Mouse (Mus musculus) heart, adult 2 months (tissue): Measurements from ENCODE around the gene Gm20425. TPM values are rescaled to one million over a fixed set of nuclear protein-coding genes. Genes with fewer than 3 reads are reported as not detected.

Experiments
- DNase-seq, 2 experiments: peaks; one replicate each; pipeline ENCODE4 v3.0.0; 2021
- H3K27ac ChIP-seq: fragments of 200-600 bp; 2 replicates; pipeline ENCODE4 v1.8.1; 2022
- H3K27me3 ChIP-seq: fragments of 200-500 bp; 2 replicates; pipeline ENCODE4 v1.6.1; 2012; ENCODE audit warnings: mild to moderate bottlenecking, low read length, inconsistent platforms, mixed read lengths; ENCODE audit not compliant: control insufficient read depth, insufficient read depth
- H3K36me3 ChIP-seq: fragments of 200-500 bp; 2 replicates; pipeline ENCODE4 v1.6.1; 2012; ENCODE audit warnings: low read length, inconsistent platforms; ENCODE audit not compliant: control insufficient read depth, insufficient read depth
- H3K4me1 ChIP-seq: fragments of 200-500 bp; 2 replicates; pipeline ENCODE4 v1.6.1; 2011; ENCODE audit warnings: low read length; ENCODE audit not compliant: control insufficient read depth, insufficient read depth
- H3K4me3 ChIP-seq: fragments of 200-600 bp; 2 replicates; pipeline ENCODE4 v1.8.1; 2022
- H3K79me2 ChIP-seq: fragments of 200-500 bp; replicated peaks from 2 replicates; pipeline ENCODE4 v1.6.1; 2012; ENCODE audit warnings: mild to moderate bottlenecking, inconsistent platforms, low read length, moderate library complexity, mixed read lengths; ENCODE audit not compliant: control insufficient read depth, insufficient read depth
- H3K9ac ChIP-seq: fragments of 200-500 bp; 2 replicates; pipeline ENCODE4 v1.6.1; 2012; ENCODE audit warnings: low read depth, mild to moderate bottlenecking, control low read depth, inconsistent platforms, low read length, mixed read lengths
- CTCF ChIP-seq: fragments of 200-600 bp; IDR thresholded peaks from 2 replicates; pipeline ENCODE4 v1.8.1; 2022; ENCODE audit warnings: antibody characterized with exemption, mild to moderate bottlenecking, moderate library complexity
- EP300 ChIP-seq: fragments of 200-500 bp; IDR thresholded peaks from 2 replicates; pipeline ENCODE4 v1.6.1; 2011; ENCODE audit warnings: low read depth, low read length, control low read depth; ENCODE audit not compliant: insufficient read depth
- POLR2A ChIP-seq: fragments of 200-500 bp; IDR thresholded peaks from 2 replicates; pipeline ENCODE4 v1.6.1; 2011; ENCODE audit warnings: mild to moderate bottlenecking, low read depth, low read length, control low read depth; ENCODE audit not compliant: insufficient read depth
- WGBS: fragments of 180-500 bp; shearing (Covaris S2); methylation state at CpG from one replicate; pipeline ENCODE4 v1.1.7; 2018; 5-methylcytosine and 5-hydroxymethylcytosine counted together
- intact Hi-C: fragments of 180-260 bp; cut with DNase I; formaldehyde crosslinking; loops from one replicate; pipeline ENCODE4 v1.15.1; 2025
- polyA plus RNA-seq: library from polyadenylated mRNA; depleted of rRNA; stranded (reverse); fragments of >200 nt; gene quantifications from 2 replicates; pipeline ENCODE4 v1.2.3, GENCODE M21; 2012
- total RNA-seq, 2 experiments: library from RNA; stranded (reverse); gene quantifications; 2 replicates each; pipeline ENCODE4 v1.2.3; 2021

The Gm20425 gene
- total and polyA plus RNA-seq, 3 experiments, result 5.5 to 7.0 TPM; not detected in 1

- 52% methylated on average over 7 of the region's 7 CpGs for WGBS
- H3K4me1 ChIP-seq, result 0 out of 2 replicates have a peak, but pooled peaks cover 1% of the 10 kb centered on the region
- peak in 1 of 2 experiments; percentile 20 for DNase-seq
- intact Hi-C loops, result no loop called here
- no peaks in the 10 kb centered on the region for H3K27me3 ChIP-seq
- no peaks in the 10 kb centered on the region for H3K79me2 ChIP-seq
- no peak overlapping the region for H3K27ac ChIP-seq
- no peak overlapping the region for H3K9ac ChIP-seq
- H3K36me3 ChIP-seq, result no peaks in the 10 kb centered on the region
- TF ChIP-seq CTCF (no peak), EP300 (no peak), POLR2A (no peak)
- no peak overlapping the region for H3K4me3 ChIP-seq
Measured at GRCm38 (mm10) chr9:103234565-103235165, 4.6 kb upstream of the Gm20425 start.

- DNase-seq, result no peak
- Histone ChIP-seq H3K79me2 (no peaks in the 10 kb centered on the region), H3K9ac (no peak overlapping the region), H3K27ac (no peak overlapping the region), H3K4me1 (0 out of 2 replicates have a peak, but pooled peaks cover 1% of the 10 kb centered on the region), H3K36me3 (no peaks in the 10 kb centered on the region), H3K4me3 (no peak overlapping the region), H3K27me3 (no peaks in the 10 kb centered on the region)
- no peak for TF ChIP-seq CTCF
- no peak for TF ChIP-seq EP300
- no peak for TF ChIP-seq POLR2A
- WGBS, result 61% methylated on average over 7 of the region's 7 CpGs
- intact Hi-C loops, result no loop called here
Measured at GRCm38 (mm10) chr9:103234059-103234458, 4.0 kb upstream of the Gm20425 start.

- intact Hi-C loops, result no loop called here
Measured at GRCm38 (mm10) chr9:103233006-103233395, 2.9 kb upstream of the Gm20425 start.

GRCm38 (mm10) chr9:103232232-103233005 is 2.3 kb upstream of the Gm20425 start:
- Histone ChIP-seq H3K4me1 (0 out of 2 replicates have a peak, but pooled peaks cover 1% of the 10 kb centered on the region), H3K27me3 (no peaks in the 10 kb centered on the region), H3K27ac (no peak overlapping the region), H3K4me3 (no peak overlapping the region), H3K79me2 (no peaks in the 10 kb centered on the region), H3K9ac (no peak overlapping the region), H3K36me3 (no peaks in the 10 kb centered on the region)
- TF ChIP-seq CTCF (no peak), POLR2A (no peak), EP300 (no peak)
- intact Hi-C loops, result no loop called here
- WGBS, result 90% methylated on average over 7 of the region's 7 CpGs
- no peak for DNase-seq

More at GRCm38 (mm10) chr9:103233006-103233395, 2.9 kb upstream of the Gm20425 start:
- Histone ChIP-seq H3K4me3 (no peak overlapping the region), H3K27ac (no peak overlapping the region), H3K9ac (no peak overlapping the region), H3K36me3 (no peaks in the 10 kb centered on the region), H3K79me2 (no peaks in the 10 kb centered on the region), H3K4me1 (0 out of 2 replicates have a peak, but pooled peaks cover 1% of the 10 kb centered on the region), H3K27me3 (no peaks in the 10 kb centered on the region)
- DNase-seq, result no peak
- WGBS, result 44% methylated on average over 7 of the region's 7 CpGs
- TF ChIP-seq EP300 (no peak), POLR2A (no peak), CTCF (no peak)

- Histone ChIP-seq H3K27ac (no peak overlapping the region), H3K4me3 (no peak overlapping the region), H3K79me2 (no peaks in the 10 kb centered on the region), H3K9ac (no peak overlapping the region), H3K36me3 (no peaks in the 10 kb centered on the region), H3K4me1 (0 out of 2 replicates have a peak, but pooled peaks cover 1% of the 10 kb centered on the region), H3K27me3 (no peaks in the 10 kb centered on the region)
- WGBS, result 82% methylated on average over 15 of the region's 15 CpGs
- intact Hi-C loops, result loop anchor here (5.0 kb wide), 1 partner anchor 73 kb away; no protein-coding TSS in a partner anchor
- TF ChIP-seq EP300 (no peak), POLR2A (no peak), CTCF (no peak)
- DNase-seq, result no peak
Measured at GRCm38 (mm10) chr9:103229037-103229867, 855 bp downstream of the Gm20425 start.
